Mouse (Mus musculus) hindbrain, embryonic 14.5 days (tissue): ENCODE measurements at regions not wholly inside any gene's neighbourhood (a gene's known extent, or its start where the extent isn't known, plus 50 kb on each side); places are given as distances from the start of the nearest gene placed in this dataset.
A peak's percentile ranks its signal among the peaks of the same experiment; 100 is the strongest.

Experiments
- ATAC-seq: fragments of 200-750 bp; cut with Nextera tagmentation; 2 replicates; pipeline ENCODE4 v1.8.0; 2017; ENCODE audit warnings: moderate number of reproducible peaks, mild to moderate bottlenecking, moderate TSS enrichment, moderate library complexity; ENCODE audit not compliant: low FRiP score
- DNase-seq: peaks from one replicate; pipeline ENCODE4 v3.0.0-alpha.2; 2015; ENCODE audit warnings: low spot score
- H3K27ac ChIP-seq: fragments of 300-500 bp; sonication (generic); 2 replicates; pipeline ENCODE4 v1.5.1; 2014; ENCODE audit warnings: mild to moderate bottlenecking, moderate library complexity
- H3K27me3 ChIP-seq: fragments of 300-500 bp; sonication (generic); 2 replicates; pipeline ENCODE4 v1.6.1; 2014; ENCODE audit warnings: mild to moderate bottlenecking, low read length, mixed read lengths; ENCODE audit not compliant: control insufficient read depth, insufficient read depth
- H3K36me3 ChIP-seq: fragments of 300-500 bp; sonication (generic); replicated peaks from 2 replicates; pipeline ENCODE4 v1.6.1; 2014; ENCODE audit not compliant: control insufficient read depth, insufficient read depth
- H3K4me1 ChIP-seq: fragments of 300-500 bp; sonication (generic); replicated peaks from 2 replicates; pipeline ENCODE4 v1.6.1; 2014; ENCODE audit warnings: antibody characterized with exemption, low read length, mixed read lengths; ENCODE audit not compliant: control insufficient read depth, insufficient read depth
- H3K4me2 ChIP-seq: fragments of 300-500 bp; sonication (generic); replicated peaks from 2 replicates; pipeline ENCODE4 v1.6.1; 2014; ENCODE audit warnings: mild to moderate bottlenecking, moderate library complexity
- H3K4me3 ChIP-seq: fragments of 300-500 bp; sonication (generic); replicated peaks from 2 replicates; pipeline ENCODE4 v1.5.1; 2014; ENCODE audit warnings: mild to moderate bottlenecking, low read length
- H3K9ac ChIP-seq: fragments of 300-500 bp; sonication (generic); 2 replicates; pipeline ENCODE4 v1.6.1; 2014
- H3K9me3 ChIP-seq: fragments of 300-500 bp; sonication (generic); 2 replicates; pipeline ENCODE4 v1.6.1; 2016; ENCODE audit warnings: low read length; ENCODE audit not compliant: control insufficient read depth
- WGBS: fragments of 180-500 bp; shearing (Covaris S2); extraction: QIAGEN DNeasy Blood & Tissue Kit; methylation state at CpG from one replicate; pipeline ENCODE4 v1.1.7; 2014; 5-methylcytosine and 5-hydroxymethylcytosine counted together

DNA sequence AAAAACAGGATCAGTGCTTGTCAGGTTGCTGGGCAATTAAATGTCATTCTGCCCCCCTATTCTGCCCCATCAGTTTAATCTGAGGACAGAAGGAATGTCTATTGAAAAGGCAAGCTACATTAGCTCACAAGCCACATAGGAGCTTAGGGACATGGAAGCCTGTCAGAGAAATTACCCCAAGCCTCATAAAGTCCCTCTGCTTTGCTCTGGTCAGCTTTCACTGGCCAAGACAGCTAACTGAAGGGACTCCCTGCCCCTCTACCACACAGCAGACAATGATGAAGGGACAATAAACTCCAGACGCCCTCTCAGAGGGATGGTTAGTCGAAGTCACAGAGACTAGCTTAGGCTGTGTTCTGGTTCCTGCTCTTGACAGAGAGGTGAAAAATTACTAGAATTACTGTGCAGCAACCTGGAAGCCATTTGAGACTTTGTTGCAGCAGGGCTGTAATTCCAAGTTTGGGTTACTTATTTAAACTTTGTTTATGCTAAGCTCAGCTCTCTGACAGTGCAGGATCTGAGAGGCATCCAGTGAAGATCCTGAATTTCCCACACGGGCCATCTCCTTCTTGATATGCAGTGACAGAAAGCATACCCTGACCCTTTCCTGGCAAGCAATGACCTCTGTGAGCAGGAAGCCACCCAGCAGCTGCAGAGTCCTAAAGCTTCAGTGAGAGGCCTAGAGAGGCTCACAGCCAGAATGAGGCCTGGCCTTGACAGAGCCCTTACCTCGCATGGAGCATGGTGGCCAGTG, 95.2 kb upstream of the Tmtc1 start:
- H3K36me3 ChIP-seq: no peaks in the 10 kb centered on the region
- H3K9me3 ChIP-seq: no peaks in the 10 kb centered on the region
- H3K4me2 ChIP-seq: no peak overlapping the region
- H3K9ac ChIP-seq: no peak overlapping the region
- no peak for DNase-seq
- no peak overlapping the region for H3K27ac ChIP-seq
- WGBS: 48% methylated on average over 4 of the region's 4 CpGs
- no peak overlapping the region for H3K4me3 ChIP-seq
- no peaks in the 10 kb centered on the region for H3K4me1 ChIP-seq
- H3K27me3 ChIP-seq: no peaks in the 10 kb centered on the region
- ATAC-seq: no peak

GRCm38 (mm10) chr6:148534364-148534763, 90.2 kb upstream of the Tmtc1 start:
- Histone ChIP-seq H3K9me3 (no peaks in the 10 kb centered on the region), H3K4me3 (no peak overlapping the region), H3K4me2 (no peak overlapping the region), H3K9ac (no peak overlapping the region), H3K27ac (no peak overlapping the region), H3K27me3 (no peaks in the 10 kb centered on the region), H3K36me3 (no peaks in the 10 kb centered on the region), H3K4me1 (no peaks in the 10 kb centered on the region)
- ATAC-seq: no peak
- no peak for DNase-seq
- 74% methylated on average over 4 of the region's 4 CpGs for WGBS

GRCm38 (mm10) chr6:148531068-148531467, 86.9 kb upstream of the Tmtc1 start:
- Histone ChIP-seq H3K4me1 (no peaks in the 10 kb centered on the region), H3K4me3 (no peak overlapping the region), H3K27ac (no peak overlapping the region), H3K27me3 (no peaks in the 10 kb centered on the region), H3K9ac (no peak overlapping the region), H3K4me2 (no peak overlapping the region), H3K36me3 (no peaks in the 10 kb centered on the region), H3K9me3 (no peaks in the 10 kb centered on the region)
- DNase-seq: no peak
- ATAC-seq: peak; percentile 55; the same call in 1 of the 2 replicates
- WGBS: 84% methylated on average over 1 of the region's 1 CpGs

DNA sequence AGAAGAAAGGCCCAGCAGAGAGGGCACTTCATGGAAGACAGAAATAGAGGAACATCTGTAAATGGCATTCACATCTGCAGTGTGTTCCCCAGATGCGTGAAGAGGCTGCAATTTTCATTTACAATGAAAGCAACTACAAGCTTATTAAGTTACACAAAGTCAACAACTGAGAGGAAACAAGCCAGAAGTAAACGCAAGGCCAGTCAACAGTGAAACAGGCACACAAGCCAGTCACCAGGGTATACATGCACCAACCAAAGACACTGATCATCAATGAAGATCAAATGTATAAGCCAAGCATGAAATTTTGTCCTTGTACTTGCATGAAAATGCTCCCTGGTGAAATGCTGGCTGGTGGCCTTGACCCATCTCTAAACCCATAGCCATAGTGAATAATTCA, 84.4 kb upstream of the Tmtc1 start:
- Histone ChIP-seq H3K9me3 (no peaks in the 10 kb centered on the region), H3K36me3 (no peaks in the 10 kb centered on the region), H3K4me3 (no peak overlapping the region), H3K4me2 (no peak overlapping the region), H3K4me1 (no peaks in the 10 kb centered on the region), H3K9ac (no peak overlapping the region), H3K27me3 (no peaks in the 10 kb centered on the region), H3K27ac (no peak overlapping the region)
- no peak for DNase-seq
- no peak for ATAC-seq
- 73% methylated on average over 2 of the region's 2 CpGs for WGBS

- no peak overlapping the region for H3K27ac ChIP-seq
- H3K27me3 ChIP-seq: no peaks in the 10 kb centered on the region
- no peak overlapping the region for H3K4me2 ChIP-seq
- WGBS: 95% methylated on average over 1 of the region's 1 CpGs
- H3K9me3 ChIP-seq: no peaks in the 10 kb centered on the region
- no peaks in the 10 kb centered on the region for H3K4me1 ChIP-seq
- no peak overlapping the region for H3K9ac ChIP-seq
- DNase-seq (no peak), ATAC-seq (no peak)
- no peaks in the 10 kb centered on the region for H3K36me3 ChIP-seq
- H3K4me3 ChIP-seq: no peak overlapping the region
Measured at GRCm38 (mm10) chr6:148522893-148523292, 78.7 kb upstream of the Tmtc1 start.

DNA sequence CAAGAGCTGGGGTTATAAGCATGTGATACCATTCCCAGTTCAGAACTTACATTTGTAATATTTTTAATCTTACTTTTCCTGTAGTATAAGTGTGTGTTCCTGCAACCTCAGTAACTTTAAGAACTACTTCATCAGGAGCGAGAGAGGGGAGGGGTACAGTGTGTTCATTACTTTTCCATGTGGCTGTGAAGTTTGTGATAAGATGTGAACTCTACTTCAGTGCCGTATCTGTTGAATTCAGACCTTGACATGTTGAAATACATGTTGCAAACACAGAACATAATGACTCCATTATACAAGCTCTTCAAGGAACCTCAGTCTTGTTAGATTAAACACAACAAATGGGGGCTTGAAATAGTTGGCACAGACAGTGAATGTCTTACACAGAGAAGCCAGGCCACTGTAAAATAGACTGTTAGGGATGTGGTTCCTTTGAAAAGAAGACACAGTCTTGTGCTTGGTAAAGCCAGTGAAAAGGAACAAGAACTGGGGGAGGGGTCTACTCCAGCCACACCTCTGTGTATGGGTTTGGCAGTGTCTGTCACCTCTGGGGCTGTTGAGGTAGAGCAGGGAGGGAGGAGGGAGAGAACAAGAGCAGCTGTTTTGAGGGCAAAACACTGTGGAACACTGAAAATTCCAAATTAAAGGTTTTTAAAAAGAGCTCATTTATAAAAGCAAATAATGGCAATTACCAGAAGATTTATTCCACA, 73.5 kb upstream of the Tmtc1 start:
- ATAC-seq (no peak), DNase-seq (no peak)
- H3K4me2 ChIP-seq: no peak overlapping the region
- no peaks in the 10 kb centered on the region for H3K27me3 ChIP-seq
- 0 out of 2 replicates have a peak, but pooled peaks cover 8% of the 10 kb centered on the region for H3K4me1 ChIP-seq
- no peaks in the 10 kb centered on the region for H3K9me3 ChIP-seq
- no peak overlapping the region for H3K27ac ChIP-seq
- WGBS: 87% methylated on average over 2 of the region's 2 CpGs
- H3K36me3 ChIP-seq: no peaks in the 10 kb centered on the region
- H3K4me3 ChIP-seq: no peak overlapping the region
- no peak overlapping the region for H3K9ac ChIP-seq

GRCm38 (mm10) chr6:148516654-148517053, 72.5 kb upstream of the Tmtc1 start:
- Histone ChIP-seq H3K36me3 (no peaks in the 10 kb centered on the region), H3K4me3 (no peak overlapping the region), H3K4me2 (no peak overlapping the region), H3K27me3 (no peaks in the 10 kb centered on the region), H3K9me3 (no peaks in the 10 kb centered on the region), H3K9ac (no peak overlapping the region), H3K4me1 (0 out of 2 replicates have a peak, but pooled peaks cover 8% of the 10 kb centered on the region), H3K27ac (no peak overlapping the region)
- 71% methylated on average over 4 of the region's 4 CpGs for WGBS
- no peak for DNase-seq
- no peak for ATAC-seq

- DNase-seq: no peak
- no peak overlapping the region for H3K9ac ChIP-seq
- no peak overlapping the region for H3K4me2 ChIP-seq
- H3K27ac ChIP-seq: no peak overlapping the region
- no peaks in the 10 kb centered on the region for H3K9me3 ChIP-seq
- ATAC-seq: peak; percentile 37; the same call in 1 of the 2 replicates
- H3K27me3 ChIP-seq: no peaks in the 10 kb centered on the region
- WGBS: 75% methylated on average over 6 of the region's 6 CpGs
- no peaks in the 10 kb centered on the region for H3K36me3 ChIP-seq
- no peak overlapping the region for H3K4me3 ChIP-seq
- H3K4me1 ChIP-seq: 0 out of 2 replicates have a peak, but pooled peaks cover 8% of the 10 kb centered on the region
Measured at GRCm38 (mm10) chr6:148515105-148515504, 70.9 kb upstream of the Tmtc1 start.

DNA sequence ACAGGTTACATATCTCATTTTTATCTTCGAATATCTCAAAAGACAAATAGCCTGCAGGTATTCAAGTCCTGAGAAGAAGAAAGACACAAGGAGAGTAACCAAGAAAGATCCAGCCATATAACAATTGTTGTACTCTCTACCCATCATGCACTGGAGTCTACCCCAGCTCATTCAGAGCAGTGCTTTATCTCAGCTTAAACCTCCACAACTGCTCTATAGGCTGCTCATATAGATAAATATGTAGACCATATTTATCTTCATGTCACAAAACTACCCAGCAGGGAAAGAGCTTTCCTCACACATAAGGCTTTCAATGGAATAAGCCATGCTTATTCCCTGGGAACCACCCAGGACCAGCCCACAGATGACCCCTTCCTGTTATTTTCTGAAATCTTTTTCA, 70.5 kb upstream of the Tmtc1 start:
- 89% methylated on average over 1 of the region's 1 CpGs for WGBS
- Histone ChIP-seq H3K4me1 (0 out of 2 replicates have a peak, but pooled peaks cover 8% of the 10 kb centered on the region), H3K4me2 (no peak overlapping the region), H3K9ac (no peak overlapping the region), H3K27ac (no peak overlapping the region), H3K27me3 (no peaks in the 10 kb centered on the region), H3K4me3 (no peak overlapping the region), H3K36me3 (no peaks in the 10 kb centered on the region), H3K9me3 (no peaks in the 10 kb centered on the region)
- DNase-seq: no peak
- peak; percentile 39; the same call in 1 of the 2 replicates for ATAC-seq
